Mouse (Mus musculus) cerebellum, postnatal 14 days (tissue): Measurements from ENCODE around the gene Kif1a.

Source experiments
- DNase-seq, 2 experiments: peaks; one replicate each; pipeline ENCODE4 v3.0.0; 2021; ENCODE audit warnings: mixed read lengths in 2 of 2

The Kif1a gene

GRCm38 (mm10) chr1:93101571-93102061 lies at the start of gene Kif1a:
Gene Kif1a, minus strand, starts transcription at chr1:93101951.
- peak; percentile 92 for DNase-seq

GRCm38 (mm10) chr1:93150907-93151661 lies 49.3 kb upstream of the Kif1a start:
- no peak for DNase-seq

GRCm38 (mm10) chr1:93144176-93144575 lies 42.4 kb upstream of the Kif1a start:
- DNase-seq = peak; percentile 13 to 23

GRCm38 (mm10) chr1:93142871-93143270 lies 41.1 kb upstream of the Kif1a start:
- no peak for DNase-seq

- DNase-seq = no peak
Observed at GRCm38 (mm10) chr1:93139713-93140112, 38.0 kb upstream of the Kif1a start.

GRCm38 (mm10) chr1:93138534-93138933 lies 36.8 kb upstream of the Kif1a start:
- peak in 1 of 2 experiments; percentile 52 for DNase-seq

- no peak for DNase-seq
Observed at GRCm38 (mm10) chr1:93135036-93135526, 33.3 kb upstream of the Kif1a start, which contains the start of gene Agxt. Gene Agxt, plus strand, starts transcription at chr1:93135240.

- DNase-seq = no peak
Observed at GRCm38 (mm10) chr1:93132676-93133075, 30.9 kb upstream of the Kif1a start.

GRCm38 (mm10) chr1:93130242-93130983 lies 28.7 kb upstream of the Kif1a start:
- no peak for DNase-seq

- peak; percentile 81 to 91 for DNase-seq
Observed at GRCm38 (mm10) chr1:93128710-93129349, 27.1 kb upstream of the Kif1a start.

- no peak for DNase-seq
Observed at GRCm38 (mm10) chr1:93128209-93128608, 26.5 kb upstream of the Kif1a start.

- no peak for DNase-seq
Observed at GRCm38 (mm10) chr1:93125256-93125655, 23.5 kb upstream of the Kif1a start.

GRCm38 (mm10) chr1:93124066-93124465 lies 22.3 kb upstream of the Kif1a start:
- DNase-seq = no peak

- no peak for DNase-seq
Observed at GRCm38 (mm10) chr1:93123179-93123854, 21.6 kb upstream of the Kif1a start.

- DNase-seq = no peak
Observed at GRCm38 (mm10) chr1:93118816-93119215, 17.1 kb upstream of the Kif1a start.

GRCm38 (mm10) chr1:93115471-93115870 lies 13.7 kb upstream of the Kif1a start:
- no peak for DNase-seq

GRCm38 (mm10) chr1:93114713-93115463 lies 13.1 kb upstream of the Kif1a start:
- DNase-seq = peak; percentile 91

GRCm38 (mm10) chr1:93102700-93103099 lies 949 bp upstream of the Kif1a start:
- peak in 1 of 2 experiments; percentile 17 for DNase-seq

GRCm38 (mm10) chr1:93100576-93101491 lies 917 bp downstream of the Kif1a start:
- DNase-seq = peak; percentile 80 to 84

- DNase-seq = peak in 1 of 2 experiments; percentile 71
Observed at GRCm38 (mm10) chr1:93100243-93100575, 1.5 kb downstream of the Kif1a start.

- no peak for DNase-seq
Observed at GRCm38 (mm10) chr1:93098956-93099355, 2.8 kb downstream of the Kif1a start.
